Mouse (Mus musculus) forebrain, embryonic 11.5 days (tissue): Measurements from ENCODE around the gene AC124108.1. TPM values are rescaled to one million over a fixed set of nuclear protein-coding genes. Genes with fewer than 3 reads are reported as not detected.
A peak's percentile ranks its signal among the peaks of the same experiment; 100 is the strongest.

Experiments
- ATAC-seq: fragments of 200-750 bp; cut with Nextera tagmentation; replicated peaks from 2 replicates; pipeline ENCODE4 v1.8.0; 2017; ENCODE audit warnings: moderate TSS enrichment; ENCODE audit not compliant: low FRiP score
- DNase-seq: peaks from one replicate; pipeline ENCODE4 v3.0.0-alpha.2; 2017; ENCODE audit warnings: low spot score
- H3K27ac ChIP-seq: fragments of 300-500 bp; sonication (generic); 2 replicates; pipeline ENCODE4 v1.5.1; 2014; ENCODE audit warnings: low read depth, low read length
- H3K27me3 ChIP-seq: fragments of 300-500 bp; sonication (generic); 2 replicates; pipeline ENCODE4 v1.6.1; 2014; ENCODE audit warnings: mild to moderate bottlenecking, low read length, mixed read lengths; ENCODE audit not compliant: control insufficient read depth, insufficient read depth
- H3K36me3 ChIP-seq: fragments of 300-500 bp; sonication (generic); 2 replicates; pipeline ENCODE4 v1.6.1; 2014; ENCODE audit warnings: mild to moderate bottlenecking, low read length, moderate library complexity, mixed read lengths; ENCODE audit not compliant: control insufficient read depth, insufficient read depth
- H3K4me1 ChIP-seq: fragments of 300-500 bp; sonication (generic); replicated peaks from 2 replicates; pipeline ENCODE4 v1.6.1; 2014; ENCODE audit warnings: low read length, mixed read lengths; ENCODE audit not compliant: control insufficient read depth, insufficient read depth
- H3K4me2 ChIP-seq: fragments of 300-500 bp; sonication (generic); 2 replicates; pipeline ENCODE4 v1.6.1; 2014; ENCODE audit warnings: low read depth, mild to moderate bottlenecking, low read length, moderate library complexity, mixed read lengths; ENCODE audit not compliant: severe bottlenecking
- H3K4me3 ChIP-seq: fragments of 300-500 bp; sonication (generic); 2 replicates; pipeline ENCODE4 v1.5.1; 2014; ENCODE audit warnings: low read depth, low read length
- H3K9ac ChIP-seq: fragments of 300-500 bp; sonication (generic); 2 replicates; pipeline ENCODE4 v1.6.1; 2014; ENCODE audit warnings: low read length
- H3K9me3 ChIP-seq: fragments of 300-500 bp; sonication (generic); 2 replicates; pipeline ENCODE4 v1.6.1; 2016; ENCODE audit warnings: low read length, mixed read lengths; ENCODE audit not compliant: control insufficient read depth
- WGBS: fragments of 180-500 bp; shearing (Covaris S2); extraction: QIAGEN DNeasy Blood & Tissue Kit; methylation state at CpG from one replicate; pipeline ENCODE4 v1.1.7; 2014; 5-methylcytosine and 5-hydroxymethylcytosine counted together
- polyA plus RNA-seq: library from polyadenylated mRNA; unstranded; fragments of >200 nt; fragmentation: Nextera tagmentation; extraction: Ambion mirVana; gene quantifications from 2 replicates; pipeline ENCODE4 v1.2.1, GENCODE M21; 2014

AC124108.1 gene
- polyA plus RNA-seq, 1 experiment from 2014 or later, result 5.6 TPM

DNA sequence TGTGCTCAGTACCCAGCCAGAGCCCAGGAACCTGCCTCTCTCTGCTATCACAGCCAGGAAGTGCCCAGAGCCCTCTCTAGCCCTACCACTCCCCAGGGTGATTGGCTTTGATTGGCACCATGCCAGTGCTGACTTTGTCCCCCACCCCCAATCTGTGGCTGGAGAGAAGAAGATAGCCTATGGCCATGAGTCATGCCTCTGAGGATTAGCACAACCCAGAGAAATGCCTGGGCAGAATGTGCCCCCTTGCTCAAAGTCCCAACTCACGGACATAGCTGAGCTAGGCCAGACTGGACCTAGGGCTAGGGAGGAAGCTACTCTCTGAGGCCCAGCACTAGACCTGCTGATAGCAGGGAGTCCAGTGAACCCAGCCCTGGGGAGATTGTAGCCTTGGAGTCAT, 41.1 kb upstream of the AC124108.1 start:
- DNase-seq, result no peak
- Histone ChIP-seq H3K27me3 (no peaks in the 10 kb centered on the region), H3K4me2 (no peak overlapping the region), H3K27ac (no peak overlapping the region), H3K9ac (no peak overlapping the region), H3K36me3 (no peaks in the 10 kb centered on the region), H3K4me1 (no peaks in the 10 kb centered on the region), H3K9me3 (no peaks in the 10 kb centered on the region), H3K4me3 (no peak overlapping the region)
- no peak for ATAC-seq
- 39% methylated on average over 1 of the region's 1 CpGs for WGBS

DNA sequence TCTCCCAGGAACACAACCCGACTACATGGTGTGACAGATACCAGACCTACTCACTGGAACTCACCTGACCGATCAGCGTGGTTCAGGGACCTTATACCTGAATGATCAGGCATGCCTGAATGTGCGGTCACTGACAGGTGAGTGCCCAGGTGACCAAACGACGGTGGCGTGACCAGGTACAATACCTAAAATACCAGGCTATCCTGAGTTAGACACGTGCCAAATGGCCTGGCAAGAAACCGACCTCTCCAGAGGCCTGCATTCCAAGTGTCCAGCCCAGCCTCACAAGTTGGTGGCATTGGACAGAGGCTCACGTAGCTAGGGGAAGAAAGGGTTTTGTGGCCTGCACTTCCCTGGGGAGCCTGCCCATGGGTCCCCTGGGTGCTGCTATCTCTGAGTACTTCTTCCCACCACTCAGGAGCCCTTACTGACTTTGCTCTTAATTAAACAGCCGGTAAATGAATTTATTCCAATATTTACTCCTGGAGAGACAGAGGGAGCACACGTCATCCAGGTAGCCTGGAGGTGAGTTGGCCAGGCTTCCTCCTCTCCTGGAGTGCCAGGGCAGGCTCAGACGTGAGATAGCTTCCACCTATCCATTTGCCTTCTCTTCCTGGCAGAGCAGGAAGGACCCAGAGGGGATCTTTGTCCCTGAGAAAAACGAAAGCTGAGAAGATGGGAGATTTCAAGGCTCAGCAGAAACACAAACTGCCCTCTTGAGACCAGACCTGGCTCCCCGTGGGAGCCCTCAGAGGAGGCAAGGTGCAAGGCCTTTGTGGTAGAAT, 40.2 kb upstream of the AC124108.1 start:
- Histone ChIP-seq H3K4me1 (no peaks in the 10 kb centered on the region), H3K27me3 (no peaks in the 10 kb centered on the region), H3K36me3 (no peaks in the 10 kb centered on the region), H3K27ac (no peak overlapping the region), H3K4me2 (no peak overlapping the region), H3K9me3 (no peaks in the 10 kb centered on the region), H3K4me3 (no peak overlapping the region), H3K9ac (no peak overlapping the region)
- WGBS, result 72% methylated on average over 15 of the region's 15 CpGs
- no peak for DNase-seq
- no peak for ATAC-seq

GRCm38 (mm10) chr1:132151908-132152307, 39.3 kb upstream of the AC124108.1 start:
- WGBS, result 71% methylated on average over 2 of the region's 2 CpGs
- Histone ChIP-seq H3K4me1 (no peaks in the 10 kb centered on the region), H3K9ac (no peak overlapping the region), H3K9me3 (no peaks in the 10 kb centered on the region), H3K4me3 (no peak overlapping the region), H3K27ac (no peak overlapping the region), H3K36me3 (no peaks in the 10 kb centered on the region), H3K27me3 (no peaks in the 10 kb centered on the region), H3K4me2 (no peak overlapping the region)
- ATAC-seq, result no peak
- DNase-seq, result no peak

DNA sequence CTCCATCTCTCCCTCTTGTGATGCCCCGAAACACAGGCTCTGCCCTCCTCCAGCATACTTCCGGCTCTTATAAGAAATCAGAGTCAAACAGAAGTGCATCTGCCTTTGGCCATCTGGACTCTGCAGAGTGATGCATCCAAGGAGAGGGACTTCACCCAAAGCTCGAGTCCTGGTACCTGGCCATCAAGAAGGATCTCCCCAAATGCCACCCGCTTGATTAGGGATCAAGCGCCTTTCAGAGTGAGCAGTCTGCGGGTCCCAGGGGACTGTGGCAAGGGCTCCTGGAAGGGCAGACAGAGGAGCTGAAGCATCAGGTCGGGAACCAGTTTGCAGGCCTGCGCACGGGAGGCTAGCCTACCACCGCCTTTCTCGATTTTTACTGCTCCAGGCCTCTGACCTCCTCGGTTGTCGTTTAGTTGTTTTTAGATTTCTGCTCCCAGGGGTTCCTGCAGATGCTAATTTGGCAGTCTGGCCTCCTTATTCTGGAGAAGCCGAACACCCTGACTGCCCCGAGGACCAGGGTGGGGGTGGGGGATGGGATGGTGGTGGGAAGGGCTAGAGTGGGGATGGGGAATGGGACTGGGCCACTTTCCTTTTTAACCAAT, 38.1 kb upstream of the AC124108.1 start:
- H3K27ac ChIP-seq, result no peak overlapping the region
- H3K36me3 ChIP-seq, result no peaks in the 10 kb centered on the region
- no peaks in the 10 kb centered on the region; the same call in 1 of the 2 replicates for H3K27me3 ChIP-seq
- no peak overlapping the region for H3K4me2 ChIP-seq
- H3K9me3 ChIP-seq, result no peaks in the 10 kb centered on the region
- no peak overlapping the region for H3K9ac ChIP-seq
- H3K4me1 ChIP-seq, result peaks cover 5% of the 10 kb centered on the region; the same call in 1 of the 2 replicates
- DNase-seq (no peak), ATAC-seq (no peak)
- H3K4me3 ChIP-seq, result no peak overlapping the region
- 25% methylated on average over 15 of the region's 15 CpGs for WGBS

DNA sequence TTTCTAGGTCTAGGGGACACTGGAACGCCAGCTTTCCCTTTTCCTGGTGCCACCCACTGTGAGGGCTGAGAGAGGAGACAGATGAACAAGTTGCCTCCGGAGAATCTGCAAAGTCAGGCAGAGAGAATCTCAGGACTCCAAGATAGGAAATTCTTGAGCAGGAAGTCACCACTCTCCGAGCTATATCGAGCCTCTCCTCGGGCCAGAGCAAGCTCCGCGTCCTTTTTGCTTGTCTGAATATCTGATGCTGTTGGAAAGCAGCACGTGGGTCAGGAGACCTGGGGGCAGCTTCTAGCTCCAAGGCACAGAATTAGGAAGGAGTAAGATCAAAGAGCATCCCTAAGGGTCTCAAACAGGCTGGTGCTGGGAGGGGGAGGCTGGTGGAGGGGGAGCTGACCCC, 37.6 kb upstream of the AC124108.1 start:
- no peaks in the 10 kb centered on the region for H3K36me3 ChIP-seq
- no peak overlapping the region for H3K9ac ChIP-seq
- no peak overlapping the region for H3K4me3 ChIP-seq
- H3K9me3 ChIP-seq, result no peaks in the 10 kb centered on the region
- no peaks in the 10 kb centered on the region; the same call in 1 of the 2 replicates for H3K27me3 ChIP-seq
- no peak for DNase-seq
- no peak overlapping the region for H3K4me2 ChIP-seq
- WGBS, result 18% methylated on average over 8 of the region's 8 CpGs
- H3K27ac ChIP-seq, result no peak overlapping the region
- no peak for ATAC-seq
- peaks cover 5% of the 10 kb centered on the region; the same call in 1 of the 2 replicates for H3K4me1 ChIP-seq

DNA sequence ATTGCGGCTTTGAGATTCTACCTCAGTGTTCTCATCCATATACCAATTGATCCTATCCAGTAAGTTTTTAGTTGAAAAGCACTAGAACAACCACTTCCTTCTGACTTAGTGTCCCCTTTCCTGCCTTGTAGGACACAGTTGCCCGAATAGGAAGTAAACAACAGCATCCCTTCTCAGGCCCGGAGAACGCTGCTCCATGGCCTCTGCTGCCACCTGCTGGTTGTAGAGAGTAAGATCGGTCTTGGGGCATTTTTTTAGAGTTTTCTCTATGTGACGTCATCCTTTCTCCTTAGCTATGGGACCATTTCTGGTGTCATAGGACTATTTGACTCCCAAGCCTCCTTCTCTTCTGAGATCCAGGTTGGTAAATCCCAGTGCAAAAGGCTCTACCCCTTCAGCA, 35.5 kb upstream of the AC124108.1 start:
- H3K4me1 ChIP-seq, result peaks cover 5% of the 10 kb centered on the region; the same call in 1 of the 2 replicates
- no peak overlapping the region for H3K27ac ChIP-seq
- H3K4me3 ChIP-seq, result no peak overlapping the region
- no peaks in the 10 kb centered on the region; the same call in 1 of the 2 replicates for H3K27me3 ChIP-seq
- H3K9me3 ChIP-seq, result no peaks in the 10 kb centered on the region
- DNase-seq, result peak; percentile 89
- H3K4me2 ChIP-seq, result no peak overlapping the region
- H3K9ac ChIP-seq, result no peak overlapping the region
- peak; percentile 22; the same call in 1 of the 2 replicates for ATAC-seq
- 10% methylated on average over 6 of the region's 6 CpGs for WGBS
- H3K36me3 ChIP-seq, result no peaks in the 10 kb centered on the region

GRCm38 (mm10) chr1:132157016-132157781, 34.1 kb upstream of the AC124108.1 start:
- Histone ChIP-seq H3K4me2 (peak overlapping the region; percentile 12; the same call in 1 of the 2 replicates), H3K27ac (no peak overlapping the region), H3K9me3 (no peaks in the 10 kb centered on the region), H3K4me3 (no peak overlapping the region), H3K4me1 (peaks cover 5% of the 10 kb centered on the region; the same call in 1 of the 2 replicates), H3K9ac (no peak overlapping the region), H3K27me3 (no peaks in the 10 kb centered on the region; the same call in 1 of the 2 replicates), H3K36me3 (no peaks in the 10 kb centered on the region)
- WGBS, result 25% methylated on average over 14 of the region's 14 CpGs
- DNase-seq (peak; percentile 95), ATAC-seq (peak; percentile 81)

- Histone ChIP-seq H3K9ac (no peak overlapping the region), H3K9me3 (no peaks in the 10 kb centered on the region), H3K36me3 (no peaks in the 10 kb centered on the region), H3K27ac (no peak overlapping the region), H3K4me2 (peak overlapping the region; percentile 12; the same call in 1 of the 2 replicates), H3K4me3 (no peak overlapping the region), H3K4me1 (peaks cover 5% of the 10 kb centered on the region; the same call in 1 of the 2 replicates), H3K27me3 (no peaks in the 10 kb centered on the region; the same call in 1 of the 2 replicates)
- ATAC-seq (peak; percentile 21; the same call in 1 of the 2 replicates), DNase-seq (no peak)
- 24% methylated on average over 7 of the region's 7 CpGs for WGBS
These were observed 33.4 kb upstream of the AC124108.1 start for GRCm38 (mm10) chr1:132157808-132158207.
